Mouse (Mus musculus) hindlimb bud, embryonic 11.5 days (tissue): ENCODE data around the gene Zswim9.

Experiments
- DNase-seq: peaks from one replicate; pipeline ENCODE4 v3.0.0-alpha.2; 2012; ENCODE audit warnings: low read depth, low spot score; ENCODE audit errors: extremely low spot score

Zswim9 gene

GRCm38 (mm10) chr7:13269394-13269793, 9.1 kb downstream of the Zswim9 start:
- DNase-seq: no peak

- no peak for DNase-seq
Measured at GRCm38 (mm10) chr7:13268749-13269260, 9.7 kb downstream of the Zswim9 start.

- no peak for DNase-seq
Measured at GRCm38 (mm10) chr7:13264396-13264795, 14.1 kb downstream of the Zswim9 start.

GRCm38 (mm10) chr7:13263851-13264250, 14.7 kb downstream of the Zswim9 start:
- DNase-seq: no peak

GRCm38 (mm10) chr7:13260746-13261700, 17.5 kb downstream of the Zswim9 start:
- no peak for DNase-seq

- no peak for DNase-seq
Measured at GRCm38 (mm10) chr7:13212720-13213119, 65.8 kb downstream of the Zswim9 start, which contains the start of gene Vmn1r89. Vmn1r89 (plus strand) TSS chr7:13213020.
